Mouse (Mus musculus) limb, embryonic 11.5 days (tissue): ENCODE results near the gene Ost4. TPM values are rescaled to one million over a fixed set of nuclear protein-coding genes. Genes with fewer than 3 reads are reported as not detected.

Experiments
- polyA plus RNA-seq: library from polyadenylated mRNA; unstranded; fragments of >200 nt; fragmentation: Nextera tagmentation; extraction: Ambion mirVana; gene quantifications from 2 replicates; pipeline ENCODE4 v1.2.1, GENCODE M21; 2014

The Ost4 gene
- polyA plus RNA-seq, 1 experiment from 2014 or later, result 395 TPM

Other genes with a start within 250 kb of the Ost4 start
- 498 and 533 TPM in 2 replicates for gene Cenpa, start 241.0 kb downstream of the Ost4 start, polyA plus RNA-seq
- 3.9 and 5.4 TPM in 2 replicates for gene Dpysl5, start 196.2 kb downstream of the Ost4 start, polyA plus RNA-seq
- gene Mapre3, start 93.1 kb downstream of the Ost4 start, polyA plus RNA-seq, result 16.8 and 18.0 TPM in 2 replicates
- 49.3 and 50.9 TPM in 2 replicates for gene Tmem214, start 39.8 kb downstream of the Ost4 start, polyA plus RNA-seq
- 33.0 and 35.7 TPM in 2 replicates for gene Agbl5, start 19.1 kb downstream of the Ost4 start, polyA plus RNA-seq
- 117 and 122 TPM in 2 replicates for gene Emilin1, start 5.6 kb upstream of the Ost4 start, polyA plus RNA-seq
- 5.4 and 7.9 TPM in 2 replicates for gene Khk, start 13.6 kb upstream of the Ost4 start, polyA plus RNA-seq
- gene Cgref1, start 37.8 kb upstream of the Ost4 start, polyA plus RNA-seq, result 2.2 and 2.7 TPM in 2 replicates
- 96.5 and 101 TPM in 2 replicates for gene Preb, start 52.6 kb upstream of the Ost4 start, polyA plus RNA-seq
- not detected in 2 replicates for gene Tcf23, start 60.9 kb upstream of the Ost4 start, polyA plus RNA-seq
- 75.0 and 83.9 TPM in 2 replicates for gene Atraid, start 140.5 kb upstream of the Ost4 start, polyA plus RNA-seq
- gene Slc5a6, start 141.1 kb upstream of the Ost4 start, polyA plus RNA-seq, result 8.0 and 8.6 TPM in 2 replicates
- gene Cad, start 147.0 kb upstream of the Ost4 start, polyA plus RNA-seq, result 33.7 and 36.1 TPM in 2 replicates
- not detected in 2 replicates for gene Dnajc5g, start 198.5 kb upstream of the Ost4 start, polyA plus RNA-seq
- 0.20 TPM in 1 of 2 replicates, not detected in the other for gene Slc30a3, start 200.4 kb upstream of the Ost4 start, polyA plus RNA-seq
- gene Trim54, start 208.9 kb upstream of the Ost4 start, polyA plus RNA-seq, result 0.30 and 0.65 TPM in 2 replicates
- not detected in 2 replicates for gene Ucn, start 231.0 kb upstream of the Ost4 start, polyA plus RNA-seq
- gene Mpv17, start 246.5 kb upstream of the Ost4 start, polyA plus RNA-seq, result 55.6 and 56.6 TPM in 2 replicates